Comparison of ENCODE assay signal across 13 mouse cellular contexts in genomic region chr2:95891566-95891965, GRCm38 (mm10).
A peak's percentile ranks its signal among the peaks of the same experiment; 100 is the strongest.
DNase-seq lines count a peak whose midpoint lies in the region; ATAC-seq lines count a peak whose summit lies in the region.
"Had no signal": no experiment of that assay in that cellular context is flagged by ENCODE, and none has a peak within 500 bp of the region (broad histone marks: within the 10 kb centered on the region; RNA-seq: fewer than 3 reads in every experiment).

No protein-coding gene starts in this region.

- peak; percentile 76 for ATAC-seq in hindbrain, embryonic 16.5 days
- ATAC-seq in hindbrain, embryonic 11.5 days (ENCODE audit: low FRiP score): no peak
- peak; percentile 79 for ATAC-seq in forebrain, embryonic 16.5 days
- ATAC-seq in CD4-positive, CD25-positive, alpha-beta regulatory T cell, adult 4 months: no peak
- ATAC-seq: lung, postnatal 0 days had no signal

- H3K4me2 ChIP-seq in hindbrain, embryonic 16.5 days (ENCODE audit: low read length): no peak overlapping the region
- no peak overlapping the region for H3K4me2 ChIP-seq in hindbrain, embryonic 11.5 days (replicated peaks; ENCODE audit: low read depth, low read length)
- no peak overlapping the region for H3K4me2 ChIP-seq in forebrain, embryonic 16.5 days (ENCODE audit: low read length)
- H3K4me2 ChIP-seq: hindbrain, embryonic 12.5 days; midbrain, embryonic 11.5 days had no signal

- H3K4me1 ChIP-seq in hindbrain, embryonic 16.5 days (ENCODE audit: control insufficient read depth, insufficient read depth, low read depth, low read length): no peaks in the 10 kb centered on the region
- no peaks in the 10 kb centered on the region for H3K4me1 ChIP-seq in hindbrain, embryonic 11.5 days (replicated peaks; ENCODE audit: control insufficient read depth, insufficient read depth, low read length)
- H3K4me1 ChIP-seq in forebrain, embryonic 16.5 days (replicated peaks; ENCODE audit: control insufficient read depth, insufficient read depth, low read length): no peaks in the 10 kb centered on the region
- H3K4me1 ChIP-seq: heart, embryonic 10.5 days; hindbrain, embryonic 12.5 days had no signal

- H3K27me3 ChIP-seq in hindbrain, embryonic 16.5 days (replicated peaks; ENCODE audit: control insufficient read depth, insufficient read depth, low read length): no peaks in the 10 kb centered on the region
- H3K27me3 ChIP-seq in hindbrain, embryonic 11.5 days (ENCODE audit: control insufficient read depth, insufficient read depth, low read length): no peaks in the 10 kb centered on the region
- H3K27me3 ChIP-seq in forebrain, embryonic 16.5 days (replicated peaks; ENCODE audit: control insufficient read depth, insufficient read depth, low read length): no peaks in the 10 kb centered on the region
- H3K27me3 ChIP-seq: hindbrain, embryonic 12.5 days had no signal

- H3K4me3 ChIP-seq in hindbrain, embryonic 16.5 days (ENCODE audit: low read length): no peak overlapping the region
- H3K4me3 ChIP-seq in hindbrain, embryonic 11.5 days (ENCODE audit: low read depth, low read length): no peak overlapping the region
- H3K4me3 ChIP-seq in forebrain, embryonic 16.5 days (replicated peaks; ENCODE audit: low read length): no peak overlapping the region
- H3K4me3 ChIP-seq: heart, embryonic 10.5 days; hindbrain, embryonic 12.5 days had no signal

- no peaks in the 10 kb centered on the region for H3K36me3 ChIP-seq in hindbrain, embryonic 16.5 days (ENCODE audit: control insufficient read depth, insufficient read depth, low read length)
- no peaks in the 10 kb centered on the region for H3K36me3 ChIP-seq in hindbrain, embryonic 11.5 days (ENCODE audit: control insufficient read depth, insufficient read depth, low read length)
- H3K36me3 ChIP-seq in forebrain, embryonic 16.5 days (ENCODE audit: control insufficient read depth, insufficient read depth): no peaks in the 10 kb centered on the region
- H3K36me3 ChIP-seq: heart, embryonic 10.5 days; hindbrain, embryonic 12.5 days had no signal

- WGBS in hindbrain, embryonic 16.5 days: 53% methylated on average over 2 of the region's 2 CpGs
- 82% methylated on average over 2 of the region's 2 CpGs for WGBS in hindbrain, embryonic 11.5 days
- WGBS in forebrain, embryonic 16.5 days: 70% methylated on average over 2 of the region's 2 CpGs

- intact Hi-C loops in left cerebral cortex, postnatal 4 days (cut with DNase I): no loop called here

- no peaks in the 10 kb centered on the region for H3K9me3 ChIP-seq in hindbrain, embryonic 16.5 days (ENCODE audit: control insufficient read depth, low read length)
- no peaks in the 10 kb centered on the region for H3K9me3 ChIP-seq in hindbrain, embryonic 11.5 days (ENCODE audit: control insufficient read depth, low read length)
- no peaks in the 10 kb centered on the region for H3K9me3 ChIP-seq in forebrain, embryonic 16.5 days (ENCODE audit: control insufficient read depth, low read length)
- H3K9me3 ChIP-seq: heart, embryonic 10.5 days; hindbrain, embryonic 12.5 days had no signal

- no peak overlapping the region for H3K9ac ChIP-seq in hindbrain, embryonic 16.5 days (ENCODE audit: low read depth, low read length)
- H3K9ac ChIP-seq in hindbrain, embryonic 11.5 days (ENCODE audit: low read depth, low read length): no peak overlapping the region
- H3K9ac ChIP-seq in forebrain, embryonic 16.5 days (replicated peaks; ENCODE audit: low read depth, low read length): no peak overlapping the region
- H3K9ac ChIP-seq: hindbrain, embryonic 12.5 days had no signal

- no peak for DNase-seq in hindbrain, embryonic 11.5 days (ENCODE audit: low spot score)
- DNase-seq in layer of hippocampus, adult 8-10 months (ENCODE audit: low spot score in 2 of 2): peak; percentile 13 to 22
- peak; percentile 83 for DNase-seq in left cerebral cortex, postnatal 4 days
- DNase-seq in urinary bladder, postnatal 25 days (ENCODE audit: low spot score): no peak
- DNase-seq: kidney, postnatal 10 days; thymus, postnatal 25 days had no signal

- H3K27ac ChIP-seq in hindbrain, embryonic 16.5 days (ENCODE audit: low read depth, low read length): no peak overlapping the region
- H3K27ac ChIP-seq in hindbrain, embryonic 11.5 days (ENCODE audit: low read depth, low read length): no peak overlapping the region
- no peak overlapping the region for H3K27ac ChIP-seq in forebrain, embryonic 16.5 days (ENCODE audit: low read length)
- H3K27ac ChIP-seq: heart, embryonic 10.5 days; hindbrain, embryonic 12.5 days had no signal

Comparison
In these comparisons a context has a peak if more than half of its experiments do, and no peak if none do; other contexts are left out.
1. ATAC-seq: peak in hindbrain, embryonic 16.5 days (single experiment) and forebrain, embryonic 16.5 days (single experiment); none in hindbrain, embryonic 11.5 days (single experiment) and CD4-positive, CD25-positive, alpha-beta regulatory T cell, adult 4 months (single experiment).
2. DNase-seq: peak in layer of hippocampus, adult 8-10 months (2 of 2) and left cerebral cortex, postnatal 4 days (single experiment); none in hindbrain, embryonic 11.5 days (single experiment) and urinary bladder, postnatal 25 days (single experiment).